Mouse (Mus musculus): ENCODE data around the gene Asb16. TPM values are rescaled to one million over a fixed set of nuclear protein-coding genes. Genes with fewer than 3 reads are reported as not detected.
A peak's percentile ranks its signal among the peaks of the same experiment; 100 is the strongest.

The Asb16 gene
- polyA plus RNA-seq, 2 experiments: 0.05 to 0.44 TPM

DNA sequence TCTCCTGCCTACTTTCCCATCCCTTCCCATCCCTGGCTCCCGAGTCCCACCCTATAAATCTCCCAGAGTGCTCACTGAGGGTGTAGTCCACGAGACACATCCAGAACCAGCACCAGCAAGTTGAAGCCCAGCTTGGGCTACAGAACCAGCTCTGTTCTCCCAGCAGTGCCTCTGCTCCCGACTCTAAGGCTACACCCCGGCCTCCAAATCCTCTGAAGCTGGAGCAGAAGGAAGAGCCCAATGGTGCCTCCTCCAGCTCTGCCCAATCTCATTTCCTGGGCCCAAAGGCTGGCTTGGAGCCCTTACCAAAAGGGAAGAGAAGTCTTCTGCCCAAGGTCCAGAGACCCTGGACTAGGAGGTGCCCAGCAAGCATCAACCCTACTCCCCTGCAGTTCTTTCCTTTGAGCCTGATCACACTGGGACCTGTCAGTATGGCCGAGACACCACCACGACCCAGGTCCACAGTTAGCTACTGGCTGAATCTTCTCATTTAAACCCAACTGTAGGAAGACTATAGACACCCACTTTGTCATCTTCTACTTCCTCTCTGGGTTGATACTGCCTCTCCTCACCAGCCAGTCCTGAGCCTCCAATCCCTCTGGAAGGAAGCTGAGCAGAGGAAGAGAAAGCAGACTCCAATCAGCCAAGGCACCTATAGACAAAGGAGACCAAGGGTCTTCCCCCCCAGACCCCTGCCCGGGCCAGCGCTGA lies 47.1 kb upstream of the Asb16 start:
- TF ChIP-seq EP300 (IDR thresholded peaks at IDR 0.05; ENCODE audit: low read depth): no peak
- TF ChIP-seq CTCF (IDR thresholded peaks at IDR 0.05; ENCODE audit: low read depth): no peak
- Histone ChIP-seq H3K4me1 (replicated peaks; ENCODE audit: control insufficient read depth in 2 of 2, insufficient read depth in 2 of 2, low read length in 1 of 2) (peaks cover 13 to 30% of the 10 kb centered on the region in 2 experiments), H3K4me2 (ENCODE audit: low read depth) (no peak overlapping the region), H3K9ac (replicated peaks) (no peak overlapping the region), H3K36me3 (replicated peaks; ENCODE audit: control insufficient read depth, insufficient read depth, low read depth) (no peaks in the 10 kb centered on the region), H3K4me3 (ENCODE audit: insufficient read depth in 1 of 2, low read depth in 2 of 2, low read length in 2 of 2) (no peak overlapping the region), H3K27ac (no peak overlapping the region), H3K9me3 (ENCODE audit: control insufficient read depth, low read length) (no peaks in the 10 kb centered on the region), H3K27me3 (ENCODE audit: control insufficient read depth, insufficient read depth, low read length) (peaks cover 2% of the 10 kb centered on the region)
- no peak for ATAC-seq (ENCODE audit: insufficient read depth)
- DNase-seq (ENCODE audit: low read depth in 3 of 3, low spot score in 3 of 3): no peak
- 50% methylated on average over 8 of the region's 8 CpGs for WGBS (ENCODE audit: insufficient replicate concordance)

- Histone ChIP-seq H3K9ac (replicated peaks) (no peak overlapping the region), H3K9me3 (ENCODE audit: control insufficient read depth, low read length) (no peaks in the 10 kb centered on the region), H3K27me3 (ENCODE audit: control insufficient read depth, insufficient read depth, low read length) (peaks cover 3% of the 10 kb centered on the region), H3K27ac (no peak overlapping the region), H3K4me2 (ENCODE audit: low read depth) (no peak overlapping the region), H3K4me1 (replicated peaks; ENCODE audit: control insufficient read depth in 2 of 2, insufficient read depth in 2 of 2, low read length in 1 of 2) (peaks cover 13 to 30% of the 10 kb centered on the region in 2 experiments), H3K36me3 (replicated peaks; ENCODE audit: control insufficient read depth, insufficient read depth, low read depth) (no peaks in the 10 kb centered on the region), H3K4me3 (ENCODE audit: insufficient read depth in 1 of 2, low read depth in 2 of 2, low read length in 2 of 2) (no peak overlapping the region)
- TF ChIP-seq CTCF (IDR thresholded peaks at IDR 0.05; ENCODE audit: low read depth) (no peak), EP300 (IDR thresholded peaks at IDR 0.05; ENCODE audit: low read depth) (no peak)
- no peak for ATAC-seq (ENCODE audit: insufficient read depth)
- DNase-seq (ENCODE audit: low read depth in 3 of 3, low spot score in 3 of 3): no peak
- 46% methylated on average over 8 of the region's 8 CpGs for WGBS (ENCODE audit: insufficient replicate concordance)
Measured at GRCm38 (mm10) chr11:102221954-102222351, 46.6 kb upstream of the Asb16 start.

- no peak overlapping the region for H3K27ac ChIP-seq
- no peak overlapping the region for H3K4me3 ChIP-seq (ENCODE audit: insufficient read depth in 1 of 2, low read depth in 2 of 2, low read length in 2 of 2)
- no peak overlapping the region for H3K9ac ChIP-seq (replicated peaks)
- no peaks in the 10 kb centered on the region for H3K9me3 ChIP-seq (ENCODE audit: control insufficient read depth, low read length)
- H3K4me2 ChIP-seq (ENCODE audit: low read depth): no peak overlapping the region
- ATAC-seq (ENCODE audit: insufficient read depth): no peak
- peaks cover 15% of the 10 kb centered on the region for H3K27me3 ChIP-seq (ENCODE audit: control insufficient read depth, insufficient read depth, low read length)
- TF ChIP-seq CTCF (IDR thresholded peaks at IDR 0.05; ENCODE audit: low read depth): peak; percentile 78
- TF ChIP-seq EP300 (IDR thresholded peaks at IDR 0.05; ENCODE audit: low read depth): no peak
- H3K36me3 ChIP-seq (replicated peaks; ENCODE audit: control insufficient read depth, insufficient read depth, low read depth): no peaks in the 10 kb centered on the region
- peaks cover 13 to 28% of the 10 kb centered on the region in 2 experiments for H3K4me1 ChIP-seq (replicated peaks; ENCODE audit: control insufficient read depth in 2 of 2, insufficient read depth in 2 of 2, low read length in 1 of 2)
- DNase-seq (ENCODE audit: low read depth in 3 of 3, low spot score in 3 of 3): no peak
- WGBS (ENCODE audit: insufficient replicate concordance): 15% methylated on average over 6 of the region's 6 CpGs
Measured at GRCm38 (mm10) chr11:102223166-102223565, 45.4 kb upstream of the Asb16 start.

DNA sequence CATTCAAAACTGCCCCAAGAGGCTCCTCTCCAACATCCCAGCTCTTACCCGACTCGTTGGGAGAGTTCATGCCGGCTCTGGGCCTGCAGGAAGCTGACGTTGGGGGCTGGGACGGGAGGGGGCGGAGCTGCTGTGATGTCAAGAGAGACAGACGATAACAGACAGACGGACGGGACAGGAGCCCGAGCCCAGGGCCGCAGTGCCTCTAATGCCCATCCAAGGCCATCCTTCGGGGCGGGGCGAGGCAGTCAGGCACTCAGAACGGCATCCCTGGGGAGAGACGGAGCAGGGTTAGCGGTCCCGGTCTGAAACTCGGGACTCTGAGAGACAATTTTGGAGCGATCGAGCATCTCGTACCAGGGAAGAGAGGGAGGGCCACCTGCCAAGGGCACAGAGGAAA lies 43.9 kb upstream of the Asb16 start:
- no peak overlapping the region for H3K4me3 ChIP-seq (ENCODE audit: insufficient read depth in 1 of 2, low read depth in 2 of 2, low read length in 2 of 2)
- no peak overlapping the region for H3K9ac ChIP-seq (replicated peaks)
- 12% methylated on average over 22 of the region's 22 CpGs for WGBS (ENCODE audit: insufficient replicate concordance)
- H3K27ac ChIP-seq: no peak overlapping the region
- H3K9me3 ChIP-seq (ENCODE audit: control insufficient read depth, low read length): no peaks in the 10 kb centered on the region
- TF ChIP-seq CTCF (IDR thresholded peaks at IDR 0.05; ENCODE audit: low read depth): no peak
- no peak for TF ChIP-seq EP300 (IDR thresholded peaks at IDR 0.05; ENCODE audit: low read depth)
- peaks cover 25% of the 10 kb centered on the region for H3K27me3 ChIP-seq (ENCODE audit: control insufficient read depth, insufficient read depth, low read length)
- ATAC-seq (ENCODE audit: insufficient read depth) (no peak), DNase-seq (ENCODE audit: low read depth in 3 of 3, low spot score in 3 of 3) (no peak)
- peaks cover 9 to 30% of the 10 kb centered on the region in 2 experiments for H3K4me1 ChIP-seq (replicated peaks; ENCODE audit: control insufficient read depth in 2 of 2, insufficient read depth in 2 of 2, low read length in 1 of 2)
- peak overlapping the region; percentile 32 for H3K4me2 ChIP-seq (ENCODE audit: low read depth)
- no peaks in the 10 kb centered on the region for H3K36me3 ChIP-seq (replicated peaks; ENCODE audit: control insufficient read depth, insufficient read depth, low read depth)

- no peak for TF ChIP-seq CTCF (IDR thresholded peaks at IDR 0.05; ENCODE audit: low read depth)
- TF ChIP-seq EP300 (IDR thresholded peaks at IDR 0.05; ENCODE audit: low read depth): no peak
- H3K27ac ChIP-seq: no peak overlapping the region
- H3K4me2 ChIP-seq (ENCODE audit: low read depth): no peak overlapping the region
- no peaks in the 10 kb centered on the region for H3K36me3 ChIP-seq (replicated peaks; ENCODE audit: control insufficient read depth, insufficient read depth, low read depth)
- H3K27me3 ChIP-seq (ENCODE audit: control insufficient read depth, insufficient read depth, low read length): peaks cover 25% of the 10 kb centered on the region
- DNase-seq (ENCODE audit: low read depth in 3 of 3, low spot score in 3 of 3): no peak
- 49% methylated on average over 5 of the region's 5 CpGs for WGBS (ENCODE audit: insufficient replicate concordance)
- H3K4me1 ChIP-seq (replicated peaks; ENCODE audit: control insufficient read depth in 2 of 2, insufficient read depth in 2 of 2, low read length in 1 of 2): peaks cover 8 to 25% of the 10 kb centered on the region in 2 experiments
- no peak overlapping the region for H3K4me3 ChIP-seq (ENCODE audit: insufficient read depth in 1 of 2, low read depth in 2 of 2, low read length in 2 of 2)
- no peaks in the 10 kb centered on the region for H3K9me3 ChIP-seq (ENCODE audit: control insufficient read depth, low read length)
- H3K9ac ChIP-seq (replicated peaks): no peak overlapping the region
- no peak for ATAC-seq (ENCODE audit: insufficient read depth)
Measured at GRCm38 (mm10) chr11:102225221-102225620, 43.3 kb upstream of the Asb16 start.

Measured in liver, embryonic 14.5 days (tissue).